Mouse (Mus musculus) bone marrow, adult 2 months (tissue): ENCODE measurements around the gene Setd5.

Source experiments
- CTCF ChIP-seq: fragments of 200-500 bp; IDR thresholded peaks from 2 replicates; pipeline ENCODE4 v1.5.1; 2011; ENCODE audit warnings: low read length, control low read depth; ENCODE audit not compliant: control insufficient read depth, insufficient read depth
- POLR2A ChIP-seq: fragments of 200-500 bp; IDR thresholded peaks from 2 replicates; pipeline ENCODE4 v1.6.1; 2011; ENCODE audit warnings: low read depth, mild to moderate bottlenecking, control low read depth, low read length, borderline replicate concordance; ENCODE audit not compliant: control insufficient read depth

- peak; percentile 69 for TF ChIP-seq POLR2A
- TF ChIP-seq CTCF: no peak
These were observed 30.9 kb upstream of the Setd5 start, which contains the start of gene Thumpd3 for GRCm38 (mm10) chr6:113046041-113046975.
